Mouse (Mus musculus) kidney, embryonic 14.5 days (tissue): ENCODE measurements around the gene Srcin1. TPM values are rescaled to one million over a fixed set of nuclear protein-coding genes. Genes with fewer than 3 reads are reported as not detected.

Experiments used
- ATAC-seq: fragments of 200-750 bp; cut with Nextera tagmentation; 2 replicates; pipeline ENCODE4 v1.8.0; 2017; ENCODE audit warnings: moderate number of reproducible peaks, mild to moderate bottlenecking, moderate TSS enrichment, moderate library complexity; ENCODE audit not compliant: low FRiP score, low TSS enrichment
- H3K27ac ChIP-seq: fragments of 300-500 bp; sonication (generic); 2 replicates; pipeline ENCODE4 v1.5.1; 2014; ENCODE audit warnings: low read depth, mild to moderate bottlenecking, low read length, moderate library complexity, mixed read lengths
- H3K27me3 ChIP-seq: fragments of 300-500 bp; sonication (generic); 2 replicates; pipeline ENCODE4 v1.6.1; 2014; ENCODE audit warnings: mild to moderate bottlenecking, low read length; ENCODE audit not compliant: control insufficient read depth, insufficient read depth
- H3K36me3 ChIP-seq: fragments of 300-500 bp; sonication (generic); 2 replicates; pipeline ENCODE4 v1.6.1; 2014; ENCODE audit warnings: low read length, mixed read lengths; ENCODE audit not compliant: control insufficient read depth, insufficient read depth
- H3K4me1 ChIP-seq: fragments of 300-500 bp; sonication (generic); 2 replicates; pipeline ENCODE4 v1.6.1; 2014; ENCODE audit warnings: low read length, mixed read lengths; ENCODE audit not compliant: control insufficient read depth, insufficient read depth
- H3K4me2 ChIP-seq: fragments of 300-500 bp; sonication (generic); replicated peaks from 2 replicates; pipeline ENCODE4 v1.6.1; 2014; ENCODE audit warnings: low read depth, mild to moderate bottlenecking, low read length
- H3K4me3 ChIP-seq: fragments of 300-500 bp; sonication (generic); 2 replicates; pipeline ENCODE4 v1.5.1; 2014; ENCODE audit warnings: mild to moderate bottlenecking, low read length
- H3K9ac ChIP-seq: fragments of 300-500 bp; sonication (generic); 2 replicates; pipeline ENCODE4 v1.6.1; 2014; ENCODE audit warnings: low read depth, mild to moderate bottlenecking, low read length, moderate library complexity
- H3K9me3 ChIP-seq: fragments of 300-500 bp; sonication (generic); 2 replicates; pipeline ENCODE4 v1.6.1; 2016; ENCODE audit warnings: low read length; ENCODE audit not compliant: control insufficient read depth
- WGBS: fragments of 180-500 bp; shearing (Covaris S2); extraction: QIAGEN DNeasy Blood & Tissue Kit; methylation state at CpG from one replicate; pipeline ENCODE4 v1.1.7; 2014; 5-methylcytosine and 5-hydroxymethylcytosine counted together
- polyA plus RNA-seq: library from polyadenylated mRNA; unstranded; fragments of >200 nt; fragmentation: Nextera tagmentation; extraction: Ambion mirVana; gene quantifications from 2 replicates; pipeline ENCODE4 v1.2.1, GENCODE M21; 2014

The Srcin1 gene
- polyA plus RNA-seq, 1 experiment from 2014 or later = 0.97 TPM

- Histone ChIP-seq H3K27me3 (no peaks in the 10 kb centered on the region), H3K9ac (no peak overlapping the region), H3K4me1 (peaks cover 8% of the 10 kb centered on the region; the same call in 1 of the 2 replicates), H3K9me3 (no peaks in the 10 kb centered on the region), H3K4me3 (no peak overlapping the region), H3K36me3 (peaks cover 43% of the 10 kb centered on the region), H3K4me2 (no peak overlapping the region), H3K27ac (no peak overlapping the region)
- 88% methylated on average over 8 of the region's 8 CpGs for WGBS
- ATAC-seq = no peak
Observed at GRCm38 (mm10) chr11:97479824-97480223, 96.2 kb downstream of the Srcin1 start.

GRCm38 (mm10) chr11:97479085-97479484 lies 96.9 kb downstream of the Srcin1 start:
- no peak overlapping the region for H3K4me2 ChIP-seq
- H3K4me1 ChIP-seq = peaks cover 8% of the 10 kb centered on the region; the same call in 1 of the 2 replicates
- no peaks in the 10 kb centered on the region for H3K27me3 ChIP-seq
- no peak for ATAC-seq
- no peak overlapping the region for H3K27ac ChIP-seq
- no peak overlapping the region for H3K9ac ChIP-seq
- H3K9me3 ChIP-seq = no peaks in the 10 kb centered on the region
- H3K4me3 ChIP-seq = no peak overlapping the region
- H3K36me3 ChIP-seq = peaks cover 43% of the 10 kb centered on the region
- WGBS = 76% methylated on average over 10 of the region's 10 CpGs

GRCm38 (mm10) chr11:97478345-97478744 lies 97.6 kb downstream of the Srcin1 start:
- no peak for ATAC-seq
- 88% methylated on average over 6 of the region's 6 CpGs for WGBS

GRCm38 (mm10) chr11:97477431-97477830 lies 98.6 kb downstream of the Srcin1 start:
- Histone ChIP-seq H3K4me2 (no peak overlapping the region), H3K36me3 (peaks cover 40% of the 10 kb centered on the region), H3K27ac (no peak overlapping the region), H3K9ac (0 out of 2 replicates have a peak overlapping the region, but pooled peaks have one; percentile 18), H3K27me3 (no peaks in the 10 kb centered on the region), H3K4me1 (peaks cover 7% of the 10 kb centered on the region; the same call in 1 of the 2 replicates), H3K9me3 (no peaks in the 10 kb centered on the region), H3K4me3 (no peak overlapping the region)
- WGBS = 49% methylated on average over 7 of the region's 7 CpGs
- ATAC-seq = no peak

More at GRCm38 (mm10) chr11:97478345-97478744, 97.6 kb downstream of the Srcin1 start:
- Histone ChIP-seq H3K27ac (no peak overlapping the region), H3K9ac (no peak overlapping the region), H3K27me3 (no peaks in the 10 kb centered on the region), H3K9me3 (no peaks in the 10 kb centered on the region), H3K36me3 (peaks cover 44% of the 10 kb centered on the region), H3K4me2 (no peak overlapping the region), H3K4me3 (no peak overlapping the region), H3K4me1 (peaks cover 8% of the 10 kb centered on the region; the same call in 1 of the 2 replicates)

GRCm38 (mm10) chr11:97476334-97477095 lies 99.5 kb downstream of the Srcin1 start:
- Histone ChIP-seq H3K9ac (no peak overlapping the region), H3K4me3 (no peak overlapping the region), H3K27me3 (no peaks in the 10 kb centered on the region), H3K27ac (no peak overlapping the region), H3K36me3 (peaks cover 45% of the 10 kb centered on the region), H3K9me3 (no peaks in the 10 kb centered on the region), H3K4me1 (0 out of 2 replicates have a peak, but pooled peaks cover 4% of the 10 kb centered on the region), H3K4me2 (no peak overlapping the region)
- 65% methylated on average over 8 of the region's 8 CpGs for WGBS
- no peak for ATAC-seq

- no peak overlapping the region for H3K9ac ChIP-seq
- H3K4me2 ChIP-seq = no peak overlapping the region
- peaks cover 65% of the 10 kb centered on the region for H3K36me3 ChIP-seq
- 80% methylated on average over 6 of the region's 6 CpGs for WGBS
- no peak overlapping the region for H3K4me3 ChIP-seq
- no peaks in the 10 kb centered on the region for H3K9me3 ChIP-seq
- H3K4me1 ChIP-seq = no peaks in the 10 kb centered on the region
- H3K27me3 ChIP-seq = no peaks in the 10 kb centered on the region
- H3K27ac ChIP-seq = no peak overlapping the region
- ATAC-seq = no peak
Observed at GRCm38 (mm10) chr11:97471276-97471675, 104.7 kb downstream of the Srcin1 start.

- no peak overlapping the region for H3K4me3 ChIP-seq
- ATAC-seq = no peak
- peaks cover 62% of the 10 kb centered on the region for H3K36me3 ChIP-seq
- H3K9ac ChIP-seq = no peak overlapping the region
- no peaks in the 10 kb centered on the region for H3K27me3 ChIP-seq
- H3K4me2 ChIP-seq = no peak overlapping the region
- WGBS = 94% methylated on average over 7 of the region's 7 CpGs
- H3K4me1 ChIP-seq = no peaks in the 10 kb centered on the region
- no peaks in the 10 kb centered on the region for H3K9me3 ChIP-seq
- H3K27ac ChIP-seq = no peak overlapping the region
Observed at GRCm38 (mm10) chr11:97469828-97470227, 106.2 kb downstream of the Srcin1 start.

GRCm38 (mm10) chr11:97468639-97469287 lies 107.2 kb downstream of the Srcin1 start:
- Histone ChIP-seq H3K9me3 (no peaks in the 10 kb centered on the region), H3K27ac (no peak overlapping the region)
- 48% methylated on average over 14 of the region's 14 CpGs for WGBS

More at GRCm38 (mm10) chr11:97468639-97469287, 107.2 kb downstream of the Srcin1 start:
- H3K9ac ChIP-seq = no peak overlapping the region
- no peak overlapping the region for H3K4me2 ChIP-seq
- H3K36me3 ChIP-seq = peaks cover 64% of the 10 kb centered on the region
- H3K4me1 ChIP-seq = no peaks in the 10 kb centered on the region
- H3K4me3 ChIP-seq = no peak overlapping the region
- peak; percentile 59; the same call in 1 of the 2 replicates for ATAC-seq
- no peaks in the 10 kb centered on the region for H3K27me3 ChIP-seq
